Mouse (Mus musculus): ENCODE results near the gene Spic. TPM values are rescaled to one million over a fixed set of nuclear protein-coding genes. Genes with fewer than 3 reads are reported as not detected.

The Spic gene
- polyA plus RNA-seq, 1 experiment from 2014 or later: 2.1 TPM

GRCm38 (mm10) chr10:88630663-88631329 is 54.0 kb downstream of the Spic start:
- H3K27ac ChIP-seq: no peak overlapping the region
- ATAC-seq (ENCODE audit: insufficient read depth, low FRiP score, low read depth): no peak
- no peak overlapping the region for H3K4me3 ChIP-seq (replicated peaks)
- no peak overlapping the region for H3K4me2 ChIP-seq
- 75% methylated on average over 2 of the region's 2 CpGs for WGBS
- H3K9ac ChIP-seq: no peak overlapping the region
- H3K9me3 ChIP-seq: no peaks in the 10 kb centered on the region
- H3K36me3 ChIP-seq: no peaks in the 10 kb centered on the region
- no peaks in the 10 kb centered on the region for H3K4me1 ChIP-seq
- no peaks in the 10 kb centered on the region for H3K27me3 ChIP-seq (replicated peaks)

- no peaks in the 10 kb centered on the region for H3K27me3 ChIP-seq (replicated peaks)
- H3K4me2 ChIP-seq: no peak overlapping the region
- no peak overlapping the region for H3K27ac ChIP-seq
- H3K36me3 ChIP-seq: no peaks in the 10 kb centered on the region
- no peak overlapping the region for H3K9ac ChIP-seq
- no peaks in the 10 kb centered on the region for H3K9me3 ChIP-seq
- no peaks in the 10 kb centered on the region for H3K4me1 ChIP-seq
- ATAC-seq (ENCODE audit: insufficient read depth, low FRiP score, low read depth): no peak
- WGBS: 81% methylated on average over 4 of the region's 4 CpGs
- no peak overlapping the region for H3K4me3 ChIP-seq (replicated peaks)
Observed at GRCm38 (mm10) chr10:88627052-88627451, 57.8 kb downstream of the Spic start.

GRCm38 (mm10) chr10:88626176-88626575 is 58.6 kb downstream of the Spic start:
- Histone ChIP-seq H3K9me3 (no peaks in the 10 kb centered on the region), H3K9ac (no peak overlapping the region), H3K4me1 (no peaks in the 10 kb centered on the region), H3K4me2 (no peak overlapping the region), H3K36me3 (no peaks in the 10 kb centered on the region), H3K27me3 (replicated peaks) (no peaks in the 10 kb centered on the region), H3K27ac (no peak overlapping the region), H3K4me3 (replicated peaks) (no peak overlapping the region)
- ATAC-seq (ENCODE audit: insufficient read depth, low FRiP score, low read depth): no peak
- WGBS: 80% methylated on average over 3 of the region's 3 CpGs

Other genes with a start within 250 kb of the Spic start
- gene Sycp3, start 225.4 kb downstream of the Spic start, polyA plus RNA-seq (2015; fragmentation: Nextera tagmentation; extraction: Ambion mirVana): 0.26 and 0.28 TPM in 2 replicates
- 64.8 and 74.3 TPM in 2 replicates for gene Chpt1, start 180.9 kb downstream of the Spic start, polyA plus RNA-seq (2015; fragmentation: Nextera tagmentation; extraction: Ambion mirVana)
- gene Mybpc1, start 79.9 kb downstream of the Spic start, polyA plus RNA-seq (2015; fragmentation: Nextera tagmentation; extraction: Ambion mirVana): 1.9 and 3.9 TPM in 2 replicates
- 201 and 202 TPM in 2 replicates for gene Arl1, start 45.8 kb upstream of the Spic start, polyA plus RNA-seq (2015; fragmentation: Nextera tagmentation; extraction: Ambion mirVana)
- gene Utp20, start 141.8 kb upstream of the Spic start, polyA plus RNA-seq (2015; fragmentation: Nextera tagmentation; extraction: Ambion mirVana): 13.7 and 16.0 TPM in 2 replicates
- 0.10 and 0.15 TPM in 2 replicates for gene Slc5a8, start 201.0 kb upstream of the Spic start, polyA plus RNA-seq (2015; fragmentation: Nextera tagmentation; extraction: Ambion mirVana)